Mouse (Mus musculus): ENCODE measurements around the gene Igbp1.

GRCm38 (mm10) chrX:100475569-100476223, 18.4 kb upstream of the Igbp1 start:
- TF ChIP-seq TAL1 (conservative IDR thresholded peaks at IDR 0.05; ENCODE audit: low read depth, low read length) (no peak), CTCF (IDR thresholded peaks at IDR 0.05; ENCODE audit: low read depth, low read length) (no peak)
